Mouse (Mus musculus) left cerebral cortex, adult 9 months (tissue): ENCODE data around the gene Ssr2.
A peak's percentile ranks its signal among the peaks of the same experiment; 100 is the strongest.

Source experiments
- DNase-seq, 2 experiments: peaks; one replicate each; pipeline ENCODE4 v3.0.0; 2022; ENCODE audit warnings: low spot score in 2 of 2

Gene Ssr2

DNA sequence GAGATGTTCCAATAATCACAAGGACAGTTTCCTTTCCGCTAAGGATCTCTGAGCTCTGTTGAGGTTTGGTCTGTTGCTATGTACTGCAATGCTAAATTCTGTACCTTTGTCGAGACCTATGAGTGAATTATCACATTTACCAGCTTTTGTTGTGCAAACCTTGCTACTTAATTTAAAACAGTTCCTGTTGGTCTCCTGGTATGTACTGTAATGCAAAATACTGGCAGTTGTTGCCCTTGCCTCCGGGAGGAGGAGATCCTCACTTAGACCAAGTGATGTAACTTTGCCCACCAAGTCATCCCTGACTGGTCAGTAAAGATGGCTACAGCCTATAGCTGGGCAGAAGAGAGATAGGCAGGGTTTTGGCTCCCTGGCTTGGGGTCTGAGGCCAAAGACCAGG, at the start of gene Ssr2:
Gene Ssr2 (plus strand): TSS at position 337 of the 400 bp plus-strand sequence.
- no peak for DNase-seq

GRCm38 (mm10) chr3:88526157-88527131, 49.2 kb upstream of the Ssr2 start:
- peak in 1 of 2 experiments; percentile 82 for DNase-seq

DNA sequence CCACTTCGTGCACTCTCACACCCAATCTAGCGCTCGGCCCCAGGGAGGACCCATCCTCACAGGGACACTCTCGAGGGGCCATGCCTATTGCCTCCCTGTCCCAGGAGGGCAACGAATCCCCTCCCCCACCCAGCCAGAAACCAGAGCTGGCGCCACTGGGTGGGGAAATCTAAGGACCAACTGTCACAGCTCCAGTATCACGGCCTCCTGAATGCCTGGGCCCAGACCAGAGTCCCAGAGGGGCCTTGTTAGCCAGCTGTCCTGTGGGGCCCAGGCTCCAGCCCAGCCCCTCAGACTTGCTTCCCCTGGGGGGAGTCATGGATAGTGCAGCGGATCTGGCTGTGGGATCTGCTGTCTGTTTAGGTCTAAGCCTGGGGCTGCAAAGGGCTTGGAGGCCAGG, 48.1 kb upstream of the Ssr2 start:
- no peak for DNase-seq

DNA sequence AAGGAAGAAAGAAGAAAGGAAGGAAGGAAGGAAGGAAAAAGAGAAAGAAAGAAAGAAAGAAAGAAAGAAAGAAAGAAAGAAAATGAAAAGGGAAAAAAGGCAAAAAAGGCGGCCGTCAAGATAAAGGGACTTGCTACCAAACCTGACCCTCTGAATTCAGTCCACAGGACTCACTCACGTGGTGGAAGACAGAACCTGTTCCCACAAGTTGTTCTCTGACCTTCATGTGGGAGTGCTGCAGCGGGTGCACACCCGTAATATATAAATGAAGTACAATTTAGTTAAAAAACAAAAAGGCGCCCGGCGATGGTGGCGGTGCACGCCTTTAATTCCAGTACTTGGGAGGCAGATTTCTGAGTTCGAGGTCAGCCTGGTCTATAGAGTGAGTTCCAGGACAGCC, 47.0 kb upstream of the Ssr2 start:
- no peak for DNase-seq

- DNase-seq = no peak
Observed at GRCm38 (mm10) chr3:88529204-88530000, 46.3 kb upstream of the Ssr2 start.

- DNase-seq = no peak
Observed at GRCm38 (mm10) chr3:88530082-88530864, 45.4 kb upstream of the Ssr2 start.

DNA sequence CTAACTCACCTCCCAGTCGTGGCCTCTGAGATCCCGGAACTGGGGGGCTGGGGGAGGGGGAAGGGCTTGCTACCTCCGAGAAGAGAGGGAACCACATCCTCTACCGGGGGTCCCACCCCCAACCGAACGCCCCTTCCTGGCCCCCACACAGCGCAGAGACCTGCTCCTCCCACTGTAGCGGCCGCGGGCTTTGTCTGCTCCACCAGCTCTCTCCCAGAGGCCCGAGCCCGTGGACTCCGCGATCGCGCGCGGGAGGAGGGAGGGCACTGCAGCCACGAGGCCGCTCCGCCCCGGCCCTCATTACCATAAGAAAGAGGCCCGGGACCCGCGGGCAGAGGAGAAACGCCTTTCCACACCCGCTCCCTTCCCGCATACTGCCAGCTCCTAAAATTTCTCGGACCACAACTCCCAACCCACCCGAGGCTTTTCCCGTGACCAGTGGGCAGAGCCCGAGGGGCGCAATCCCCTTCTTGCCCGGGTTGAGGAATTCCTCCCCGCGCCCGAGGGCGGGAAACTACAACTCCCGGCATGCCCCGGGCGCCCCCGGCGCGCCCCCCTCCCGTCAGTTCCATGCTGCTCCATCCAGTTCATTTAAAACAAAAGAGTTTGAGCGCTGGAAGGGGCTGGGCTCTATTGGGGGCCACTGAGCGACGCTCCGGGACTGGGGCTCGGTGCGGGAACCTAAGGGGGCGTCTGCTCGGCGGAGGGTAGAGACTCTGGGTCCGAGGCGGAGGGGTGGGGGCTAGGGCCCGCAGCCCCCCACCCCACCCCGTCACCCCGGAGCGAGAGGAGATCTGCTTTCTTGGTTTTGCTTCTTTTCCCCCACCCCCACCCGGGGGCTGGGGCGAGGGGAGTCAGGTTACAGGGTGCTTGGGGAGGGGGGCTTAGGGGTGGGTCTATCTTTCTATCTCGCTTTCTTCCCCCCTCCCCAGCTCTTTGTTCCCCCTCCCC, 44.1 kb upstream of the Ssr2 start:
- peak in 1 of 2 experiments; percentile 83 for DNase-seq

GRCm38 (mm10) chr3:88532299-88532674, 43.4 kb upstream of the Ssr2 start, which contains the start of gene Mex3a:
Gene Mex3a (plus strand): TSS chr3:88532395.
- DNase-seq = no peak

DNA sequence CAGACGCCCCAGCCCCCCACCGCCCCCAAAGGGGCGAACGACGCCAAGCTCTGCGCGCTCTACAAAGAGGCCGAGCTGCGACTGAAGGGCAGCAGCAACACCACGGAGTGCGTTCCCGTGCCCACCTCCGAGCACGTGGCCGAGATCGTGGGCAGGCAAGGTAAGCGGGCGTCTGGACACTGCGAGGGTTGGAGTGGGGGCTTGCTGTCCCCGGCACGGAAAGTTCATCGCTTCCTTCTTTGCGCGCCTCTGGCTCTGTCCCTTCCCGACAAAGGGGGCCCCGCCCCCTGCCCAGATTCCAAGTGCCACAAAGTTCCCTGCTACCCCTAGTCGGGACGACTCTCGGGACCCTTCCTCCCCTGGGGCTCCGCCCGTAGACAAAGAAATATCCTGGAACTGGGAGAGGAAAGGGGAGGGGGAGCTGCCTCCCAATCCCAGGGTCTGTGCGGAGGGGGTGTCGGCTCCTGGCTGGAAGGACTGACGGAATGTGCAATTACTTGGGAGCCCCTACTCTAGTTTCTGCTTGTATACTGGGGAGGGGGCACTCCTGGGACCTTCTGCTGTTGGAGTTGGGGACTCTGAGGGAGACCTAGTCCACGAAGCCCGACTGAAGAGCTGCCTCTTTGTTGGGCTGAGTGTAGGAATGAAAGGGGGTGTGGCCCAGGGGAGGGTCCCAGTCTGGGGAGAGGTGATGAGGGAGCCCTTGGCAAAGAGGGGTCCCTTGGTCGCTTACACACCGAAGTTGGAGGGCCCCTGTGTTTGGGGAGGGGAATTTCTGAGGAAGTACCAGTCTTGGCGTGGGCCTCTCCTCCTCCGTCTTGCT, 42.8 kb upstream of the Ssr2 start:
- no peak for DNase-seq

GRCm38 (mm10) chr3:88533706-88534105, 42.0 kb upstream of the Ssr2 start:
- no peak for DNase-seq

DNA sequence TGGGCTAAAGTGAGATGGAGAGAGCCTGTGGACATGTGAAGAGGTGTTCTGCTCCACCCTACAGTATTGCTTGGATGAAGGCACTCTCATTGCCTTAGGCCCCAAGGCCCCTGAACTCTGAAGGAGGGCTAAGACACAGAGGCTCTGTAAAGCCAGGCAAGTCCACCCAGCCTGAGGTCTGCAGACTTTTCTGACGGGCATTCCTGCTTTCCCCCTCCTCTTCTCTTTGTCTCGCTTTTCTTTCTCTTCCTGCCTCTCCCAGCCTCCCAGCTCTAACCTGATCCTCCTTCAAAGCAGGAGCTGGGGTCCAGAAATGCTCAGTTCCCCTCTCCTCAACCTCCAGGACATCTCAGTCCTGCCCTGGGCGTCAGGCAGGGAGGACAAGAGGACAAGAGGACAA, 40.7 kb upstream of the Ssr2 start:
- DNase-seq = no peak

- no peak for DNase-seq
Observed at GRCm38 (mm10) chr3:88535527-88535926, 40.1 kb upstream of the Ssr2 start.

GRCm38 (mm10) chr3:88536103-88536930, 39.4 kb upstream of the Ssr2 start:
- DNase-seq = peak in 1 of 2 experiments; percentile 83

GRCm38 (mm10) chr3:88537146-88537545, 38.5 kb upstream of the Ssr2 start:
- DNase-seq = no peak

DNA sequence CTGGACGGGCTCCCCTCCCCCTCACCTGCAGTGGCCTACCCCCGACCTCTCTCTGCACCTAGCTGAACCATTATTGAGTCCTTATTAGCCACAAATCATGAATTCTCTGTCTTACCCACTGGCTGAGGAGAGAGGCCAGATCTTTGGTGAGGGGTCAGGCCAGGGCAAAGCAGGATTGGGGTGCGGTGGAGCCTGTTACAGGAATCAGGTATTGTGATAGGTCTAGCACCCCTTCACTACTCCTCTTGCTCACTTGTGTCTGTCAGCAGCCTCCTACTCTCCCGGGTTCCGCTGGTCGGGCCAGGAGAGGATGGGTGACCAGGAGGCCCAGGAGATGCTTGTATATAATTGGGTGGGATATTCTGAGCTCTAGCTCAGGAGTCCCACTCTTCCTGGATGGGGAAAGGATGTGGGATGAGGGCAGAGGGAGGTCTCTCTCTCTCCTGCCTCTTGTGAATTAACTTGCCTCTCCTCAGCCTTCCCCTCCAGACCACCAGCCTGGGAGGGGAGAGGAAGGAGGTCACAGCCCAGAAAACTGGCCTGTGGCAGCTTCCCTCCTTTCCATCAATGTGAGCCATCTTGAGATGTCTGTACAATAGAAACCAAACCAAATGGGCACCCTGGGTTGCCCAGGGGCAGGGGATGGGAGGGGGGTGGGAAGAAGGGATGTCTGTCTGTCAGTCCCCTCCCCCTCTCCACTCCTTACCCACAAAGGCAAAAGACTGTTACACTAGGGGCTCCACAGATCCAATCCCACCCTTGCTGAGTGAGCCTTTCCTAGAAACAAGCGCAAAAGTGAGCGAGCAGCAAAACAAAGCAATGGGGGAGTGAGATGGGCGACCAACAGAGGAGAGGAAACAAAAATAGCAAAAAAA, 37.2 kb upstream of the Ssr2 start:
- no peak for DNase-seq

DNA sequence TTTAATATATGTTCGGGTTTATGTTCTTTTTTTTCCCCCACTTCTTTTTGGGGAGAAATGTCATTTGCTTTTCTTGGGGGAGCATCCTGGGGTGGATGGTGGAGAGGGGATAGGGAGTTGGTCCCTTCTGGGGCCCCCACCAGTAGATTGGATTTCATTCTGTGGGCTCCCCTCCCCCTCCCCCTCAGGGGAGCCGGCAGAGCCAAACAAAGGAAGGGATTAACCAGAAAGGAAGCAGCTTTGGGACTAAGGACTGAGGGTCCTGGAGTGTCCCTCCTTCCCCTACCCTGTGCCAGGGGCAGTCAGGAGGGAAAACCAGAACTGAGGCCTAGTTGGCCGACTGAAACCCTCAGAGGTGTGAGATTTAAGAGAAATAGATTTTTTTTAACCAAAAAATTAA, 36.3 kb upstream of the Ssr2 start:
- DNase-seq = no peak

- DNase-seq = no peak
Observed at GRCm38 (mm10) chr3:88540085-88540484, 35.6 kb upstream of the Ssr2 start.
